Mouse (Mus musculus) kidney, postnatal 0 days (tissue): ENCODE results near the gene Tmem253. TPM values are rescaled to one million over a fixed set of nuclear protein-coding genes. Genes with fewer than 3 reads are reported as not detected.
"Not testable (repeated sequence)": the region's sequence is repeated elsewhere in the genome, so short reads cannot be mapped to it uniquely, and the experiment has no call there.

Experiments
- ATAC-seq: fragments of 200-750 bp; cut with Nextera tagmentation; replicated peaks from 2 replicates; pipeline ENCODE4 v1.8.0; 2017; ENCODE audit warnings: low read depth, moderate number of reproducible peaks, moderate TSS enrichment, moderate library complexity; ENCODE audit not compliant: low FRiP score
- DNase-seq: peaks from one replicate; pipeline ENCODE4 v3.0.0-alpha.2; 2016; ENCODE audit warnings: low spot score
- H3K27ac ChIP-seq: fragments of 300-500 bp; sonication (generic); 2 replicates; pipeline ENCODE4 v1.5.1; 2014; ENCODE audit warnings: mild to moderate bottlenecking
- H3K27me3 ChIP-seq: fragments of 300-500 bp; sonication (generic); 2 replicates; pipeline ENCODE4 v1.6.1; 2014; ENCODE audit warnings: low read length, mixed read lengths; ENCODE audit not compliant: insufficient read depth
- H3K36me3 ChIP-seq: fragments of 300-500 bp; sonication (generic); 2 replicates; pipeline ENCODE4 v1.6.1; 2014; ENCODE audit warnings: low read length, mixed read lengths; ENCODE audit not compliant: insufficient read depth
- H3K4me1 ChIP-seq: fragments of 300-500 bp; sonication (generic); replicated peaks from 2 replicates; pipeline ENCODE4 v1.6.1; 2014; ENCODE audit warnings: antibody characterized with exemption, low read length, mixed read lengths; ENCODE audit not compliant: insufficient read depth
- H3K4me2 ChIP-seq: fragments of 300-500 bp; sonication (generic); 2 replicates; pipeline ENCODE4 v1.6.1; 2014; ENCODE audit warnings: mild to moderate bottlenecking, low read length, moderate library complexity, mixed read lengths
- H3K4me3 ChIP-seq: fragments of 300-500 bp; sonication (generic); replicated peaks from 2 replicates; pipeline ENCODE4 v1.5.1; 2014; ENCODE audit warnings: low read depth, low read length
- H3K9ac ChIP-seq: fragments of 300-500 bp; sonication (generic); 2 replicates; pipeline ENCODE4 v1.6.1; 2014; ENCODE audit warnings: low read depth, low read length
- H3K9me3 ChIP-seq: fragments of 300-500 bp; sonication (generic); replicated peaks from 2 replicates; pipeline ENCODE4 v1.6.1; 2016; ENCODE audit warnings: low read length, inconsistent platforms, mixed read lengths
- CTCF ChIP-seq: IDR thresholded peaks from 2 replicates; pipeline ENCODE4 v1.5.1; 2016; ENCODE audit warnings: antibody characterized with exemption, low read depth, mild to moderate bottlenecking, moderate library complexity
- WGBS: fragments of 180-500 bp; shearing (Covaris S2); extraction: QIAGEN DNeasy Blood & Tissue Kit; methylation state at CpG from one replicate; pipeline ENCODE4 v1.1.7; 2014; 5-methylcytosine and 5-hydroxymethylcytosine counted together
- polyA plus RNA-seq: library from polyadenylated mRNA; unstranded; fragments of >200 nt; fragmentation: Nextera tagmentation; extraction: Ambion mirVana; gene quantifications from 2 replicates; pipeline ENCODE4 v1.2.1, GENCODE M21; 2015

Gene Tmem253
- polyA plus RNA-seq, 1 experiment from 2014 or later: 2.3 TPM

- H3K4me1 ChIP-seq: peaks cover 13% of the 10 kb centered on the region
- H3K36me3 ChIP-seq: no peaks in the 10 kb centered on the region
- DNase-seq: peak; percentile 97
- peak; percentile 61 for ATAC-seq
- 4% methylated on average over 23 of the region's 23 CpGs for WGBS
- peak overlapping the region; percentile 79 for H3K27ac ChIP-seq
- peak overlapping the region; percentile 31 for H3K9ac ChIP-seq
- H3K4me3 ChIP-seq: peak overlapping the region; percentile 2; the same call in 1 of the 2 replicates
- H3K27me3 ChIP-seq: no peaks in the 10 kb centered on the region
- no peaks in the 10 kb centered on the region for H3K9me3 ChIP-seq
- TF ChIP-seq CTCF: peak; percentile 88
- H3K4me2 ChIP-seq: peak overlapping the region; percentile 51
Observed at GRCm38 (mm10) chr14:52022709-52023459, 7.4 kb downstream of the Tmem253 start.

- ATAC-seq: no peak
- Histone ChIP-seq H3K27ac (no peak overlapping the region), H3K27me3 (no peaks in the 10 kb centered on the region), H3K9ac (no peak overlapping the region), H3K36me3 (no peaks in the 10 kb centered on the region), H3K4me3 (no peak overlapping the region), H3K4me1 (peaks cover 5% of the 10 kb centered on the region), H3K9me3 (no peaks in the 10 kb centered on the region), H3K4me2 (no peak overlapping the region)
- TF ChIP-seq CTCF: no peak
- 85% methylated on average over 2 of the region's 2 CpGs for WGBS
- DNase-seq: no peak
Observed at GRCm38 (mm10) chr14:52024133-52024532, 8.7 kb downstream of the Tmem253 start.

- Histone ChIP-seq H3K4me1 (peaks cover 3% of the 10 kb centered on the region), H3K4me2 (no peak overlapping the region), H3K9me3 (no peaks in the 10 kb centered on the region), H3K4me3 (no peak overlapping the region), H3K9ac (no peak overlapping the region), H3K27ac (no peak overlapping the region), H3K36me3 (no peaks in the 10 kb centered on the region), H3K27me3 (no peaks in the 10 kb centered on the region)
- ATAC-seq (no peak), DNase-seq (no peak)
- WGBS: 83% methylated on average over 4 of the region's 4 CpGs
- TF ChIP-seq CTCF: no peak
Observed at GRCm38 (mm10) chr14:52026342-52026741, 10.9 kb downstream of the Tmem253 start.

GRCm38 (mm10) chr14:52035926-52036325 lies 20.5 kb downstream of the Tmem253 start:
- no peak overlapping the region for H3K27ac ChIP-seq
- no peaks in the 10 kb centered on the region for H3K27me3 ChIP-seq
- DNase-seq: no peak
- H3K9me3 ChIP-seq: no peaks in the 10 kb centered on the region
- H3K4me3 ChIP-seq: no peak overlapping the region
- no peak overlapping the region for H3K4me2 ChIP-seq
- no peaks in the 10 kb centered on the region for H3K4me1 ChIP-seq
- no peak for TF ChIP-seq CTCF
- WGBS: 92% methylated on average over 6 of the region's 6 CpGs
- ATAC-seq: no peak
- no peaks in the 10 kb centered on the region for H3K36me3 ChIP-seq
- no peak overlapping the region for H3K9ac ChIP-seq

GRCm38 (mm10) chr14:52039332-52039731 lies 23.9 kb downstream of the Tmem253 start:
- Histone ChIP-seq H3K9me3 (no peaks in the 10 kb centered on the region), H3K4me3 (no peak overlapping the region), H3K27me3 (no peaks in the 10 kb centered on the region), H3K4me2 (no peak overlapping the region), H3K27ac (no peak overlapping the region), H3K4me1 (no peaks in the 10 kb centered on the region), H3K36me3 (no peaks in the 10 kb centered on the region), H3K9ac (no peak overlapping the region)
- TF ChIP-seq CTCF: no peak
- 86% methylated on average over 5 of the region's 5 CpGs for WGBS
- no peak for ATAC-seq
- DNase-seq: no peak

GRCm38 (mm10) chr14:52042359-52042758 lies 26.9 kb downstream of the Tmem253 start, which contains the start of gene Olfr221:
Gene Olfr221, minus strand, starts transcription at chr14:52042459.
- H3K9me3 ChIP-seq, H3K4me3 ChIP-seq, H3K4me2 ChIP-seq, H3K36me3 ChIP-seq, H3K27me3 ChIP-seq, DNase-seq, ATAC-seq, H3K9ac ChIP-seq, H3K27ac ChIP-seq, H3K4me1 ChIP-seq: not testable (repeated sequence)
- WGBS: 63% methylated on average over 3 of the region's 3 CpGs

- TF ChIP-seq CTCF: no peak
- no peak for ATAC-seq
- no peak for DNase-seq
- Histone ChIP-seq H3K4me3 (no peak overlapping the region), H3K9ac (no peak overlapping the region), H3K4me2 (no peak overlapping the region), H3K27ac (no peak overlapping the region), H3K9me3 (no peaks in the 10 kb centered on the region), H3K4me1 (no peaks in the 10 kb centered on the region), H3K36me3 (no peaks in the 10 kb centered on the region), H3K27me3 (no peaks in the 10 kb centered on the region)
- WGBS: 75% methylated on average over 6 of the region's 6 CpGs
Observed at GRCm38 (mm10) chr14:52043446-52043845, 28.0 kb downstream of the Tmem253 start.
